Mouse (Mus musculus) gonadal fat pad, adult 2 months (tissue): Measurements from ENCODE around the gene Pomgnt1. TPM values are rescaled to one million over a fixed set of nuclear protein-coding genes. Genes with fewer than 3 reads are reported as not detected.

Experiments used
- DNase-seq: peaks from one replicate; pipeline ENCODE4 v3.0.0-alpha.2; 2012; ENCODE audit warnings: low read depth
- polyA plus RNA-seq: library from polyadenylated mRNA; depleted of rRNA; stranded (reverse); fragments of >200 nt; gene quantifications from 2 replicates; pipeline ENCODE4 v1.2.3, GENCODE M21; 2012

Gene Pomgnt1
- polyA plus RNA-seq, 1 experiment: 56.5 TPM

- DNase-seq: no peak
Observed at GRCm38 (mm10) chr4:116137421-116137996, 13.9 kb downstream of the Pomgnt1 start.

DNA sequence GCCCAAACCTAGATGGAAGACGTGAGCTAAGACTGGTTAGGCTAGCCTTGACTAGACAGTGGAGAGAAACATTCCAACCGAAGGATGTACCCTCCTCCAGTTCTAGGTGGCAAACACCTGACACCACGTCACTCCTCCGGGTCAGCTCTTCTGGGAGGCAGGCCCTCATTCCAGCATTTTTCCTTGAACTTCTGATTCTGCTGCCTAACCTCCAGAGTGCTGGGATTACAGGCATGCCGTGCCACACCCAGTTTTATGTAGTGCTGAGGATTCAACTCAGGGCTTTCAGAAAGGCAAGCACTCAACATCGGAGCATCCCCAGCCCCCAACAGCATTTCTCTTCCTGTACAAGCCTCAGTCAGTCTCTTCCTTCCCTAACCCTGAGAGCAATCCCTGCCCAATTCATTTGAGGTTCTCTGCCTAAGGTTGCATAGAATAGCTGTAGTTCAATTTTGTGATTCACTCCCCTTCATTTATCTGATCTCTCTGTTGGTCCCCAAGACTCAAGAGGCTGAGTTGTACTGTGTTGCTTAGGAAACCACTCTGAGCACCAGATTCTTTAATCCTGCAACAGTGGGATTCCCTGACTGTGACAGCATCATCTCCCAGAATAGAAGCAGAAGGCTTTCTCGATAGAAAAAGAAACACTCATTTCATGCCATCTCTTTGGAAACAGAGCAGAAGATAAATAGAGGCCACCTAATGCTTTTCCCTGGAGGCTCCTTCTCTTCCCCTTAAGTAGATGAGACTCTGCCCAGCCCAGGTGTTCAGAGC lies 17.3 kb downstream of the Pomgnt1 start:
- DNase-seq: no peak

DNA sequence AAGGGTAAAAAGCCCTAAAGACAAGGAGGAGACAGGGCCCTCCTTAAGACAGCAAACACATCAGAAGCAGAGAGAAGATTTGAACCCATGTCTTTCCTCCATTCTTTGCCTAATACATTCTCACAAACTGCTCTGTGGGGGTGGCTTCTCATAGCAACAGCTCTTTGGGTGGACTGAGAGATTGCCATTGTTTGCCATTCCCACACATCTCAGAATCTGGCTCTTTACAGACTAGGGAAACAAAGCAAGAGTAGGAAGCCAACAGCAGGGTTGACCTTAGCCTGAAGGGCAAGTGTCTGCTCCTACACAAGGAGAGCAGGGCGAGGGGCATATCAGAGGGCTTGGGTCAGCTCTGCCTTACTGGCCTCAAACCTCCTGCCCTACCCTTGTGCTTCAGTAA lies 18.1 kb downstream of the Pomgnt1 start:
- no peak for DNase-seq

- DNase-seq: no peak
Observed at GRCm38 (mm10) chr4:116142269-116142668, 18.6 kb downstream of the Pomgnt1 start.

GRCm38 (mm10) chr4:116143317-116143811 lies 19.7 kb downstream of the Pomgnt1 start:
- DNase-seq: no peak

DNA sequence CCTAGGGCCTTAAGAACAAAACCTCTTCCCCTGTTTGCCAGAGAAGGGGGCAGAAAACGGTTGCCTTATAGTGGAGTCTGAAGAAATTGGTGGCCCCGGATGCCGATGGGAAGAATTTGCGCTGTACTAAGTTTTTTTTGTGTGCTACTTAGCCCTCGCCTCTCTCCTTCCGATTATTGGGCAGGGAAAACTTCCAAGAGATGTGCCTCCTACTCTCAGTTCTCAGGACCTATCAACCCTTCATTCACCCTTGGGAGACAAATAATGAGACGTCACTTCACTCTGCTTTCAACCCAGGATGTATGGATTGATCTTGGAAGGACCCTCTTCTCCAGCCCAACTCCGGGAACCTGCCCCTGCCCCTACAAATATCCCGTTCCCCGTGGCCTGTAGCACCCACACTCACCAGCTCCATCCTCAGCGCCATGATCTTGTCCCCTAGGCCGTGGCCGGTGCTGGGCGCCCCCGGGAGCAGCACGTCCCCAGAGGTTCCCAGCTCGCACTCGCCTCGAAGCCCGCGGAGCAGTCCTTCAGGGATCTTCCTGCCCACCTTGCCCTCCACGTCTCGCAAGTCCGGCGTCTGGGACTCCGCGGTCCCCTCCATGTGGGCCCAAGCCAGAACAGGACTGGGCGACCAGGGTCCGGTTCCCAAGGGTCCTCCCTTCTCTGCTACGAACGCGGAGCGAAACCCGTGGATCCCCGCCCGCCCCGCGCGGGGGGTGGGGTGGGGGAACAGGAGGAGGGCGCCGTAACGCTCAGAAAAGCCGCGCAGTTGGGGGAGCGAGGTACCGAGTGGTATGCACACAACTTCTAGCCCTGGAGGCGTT lies 20.5 kb downstream of the Pomgnt1 start:
- DNase-seq: no peak

- no peak for DNase-seq
Observed at GRCm38 (mm10) chr4:116149812-116150155, 26.1 kb downstream of the Pomgnt1 start.

- DNase-seq: no peak
Observed at GRCm38 (mm10) chr4:116150156-116150861, 26.7 kb downstream of the Pomgnt1 start.

- no peak for DNase-seq
Observed at GRCm38 (mm10) chr4:116150862-116151221, 27.2 kb downstream of the Pomgnt1 start.

- DNase-seq: no peak
Observed at GRCm38 (mm10) chr4:116151238-116151637, 27.6 kb downstream of the Pomgnt1 start, which contains the start of gene Lurap1. Lurap1 (minus strand) TSS chr4:116151338.

- no peak for DNase-seq
Observed at GRCm38 (mm10) chr4:116152702-116153101, 29.1 kb downstream of the Pomgnt1 start.

GRCm38 (mm10) chr4:116157882-116158281 lies 34.2 kb downstream of the Pomgnt1 start:
- no peak for DNase-seq

DNA sequence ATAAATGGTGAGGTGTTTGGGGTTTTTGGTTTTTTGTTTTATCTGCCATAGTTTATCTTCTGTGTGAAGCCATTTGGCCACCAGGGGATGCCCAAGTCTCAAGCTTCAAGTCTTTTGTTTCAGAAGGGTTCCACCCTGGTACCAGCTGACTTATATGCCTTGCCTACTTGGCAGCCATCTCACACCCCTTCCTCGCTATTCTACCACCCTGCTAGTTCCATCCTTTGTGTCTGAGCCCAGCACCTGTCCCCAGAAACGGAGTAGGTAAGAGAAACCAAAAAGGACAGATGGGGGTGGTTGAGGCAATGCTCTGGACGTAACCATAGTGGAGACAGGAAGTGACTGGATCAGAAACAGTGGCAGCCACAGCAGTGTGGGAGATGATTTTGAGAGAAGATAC lies 36.3 kb downstream of the Pomgnt1 start:
- DNase-seq: no peak

- DNase-seq: no peak
Observed at GRCm38 (mm10) chr4:116160769-116161168, 37.1 kb downstream of the Pomgnt1 start.

- DNase-seq: no peak
Observed at GRCm38 (mm10) chr4:116162142-116162541, 38.5 kb downstream of the Pomgnt1 start.

GRCm38 (mm10) chr4:116164759-116165554 lies 41.3 kb downstream of the Pomgnt1 start:
- no peak for DNase-seq

DNA sequence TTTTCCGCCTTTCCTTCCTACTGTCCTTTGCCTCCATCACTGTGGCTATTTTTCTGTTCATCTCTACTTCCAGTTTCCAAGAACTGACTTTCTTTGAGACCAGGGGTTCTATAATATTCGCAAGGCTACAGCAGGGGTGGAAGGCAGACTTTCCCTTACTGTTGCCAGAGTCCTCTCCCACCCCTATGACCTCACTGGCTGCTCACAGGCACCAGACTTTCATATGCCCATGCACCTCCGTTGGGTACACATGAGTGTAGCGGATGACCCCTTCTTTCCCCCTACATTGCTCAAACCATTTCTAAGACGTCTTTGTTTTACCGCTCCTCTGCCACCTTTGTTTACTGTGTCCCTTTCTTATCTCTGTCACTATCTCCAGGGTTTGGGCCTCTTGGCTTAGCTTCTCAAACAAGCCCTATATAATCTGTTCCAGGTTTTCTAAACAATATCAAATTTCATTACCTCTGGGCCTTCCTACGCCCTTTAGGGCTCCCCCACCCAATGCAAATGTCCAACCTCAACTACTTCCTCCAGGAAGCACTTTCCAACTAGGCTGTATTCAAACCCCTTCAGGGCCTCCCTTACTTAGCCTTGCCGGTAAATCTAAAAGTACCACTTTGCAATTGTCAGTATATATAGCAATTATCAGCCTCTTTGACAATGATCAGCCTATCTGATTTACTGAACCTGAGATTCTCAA lies 42.2 kb downstream of the Pomgnt1 start:
- DNase-seq: no peak

GRCm38 (mm10) chr4:116167404-116167803 lies 43.8 kb downstream of the Pomgnt1 start, which contains the start of gene Tspan1:
Tspan1 (minus strand) TSS chr4:116167601.
- no peak for DNase-seq

GRCm38 (mm10) chr4:116168617-116169352 lies 45.1 kb downstream of the Pomgnt1 start:
- no peak for DNase-seq

DNA sequence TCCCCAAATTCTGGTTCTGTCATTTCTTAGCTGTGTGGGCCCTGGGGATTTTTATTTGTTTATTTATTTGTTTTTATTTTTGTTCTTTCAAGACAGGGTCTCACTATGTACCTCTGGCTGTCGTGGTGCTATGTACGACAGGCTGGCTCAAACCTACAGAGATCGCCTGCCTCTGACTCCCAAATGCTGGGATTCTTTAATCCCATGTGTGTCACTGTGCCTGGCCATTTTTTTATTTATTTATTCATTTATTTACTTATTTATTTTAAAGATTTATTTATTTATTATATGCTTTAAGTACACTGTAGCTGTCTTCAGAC lies 45.7 kb downstream of the Pomgnt1 start:
- DNase-seq: no peak
